Mouse (Mus musculus) gastrocnemius, postnatal 14 days (tissue): ENCODE results near the gene Zc3h13. TPM values are rescaled to one million over a fixed set of nuclear protein-coding genes. Genes with fewer than 3 reads are reported as not detected.

ENCODE experiments used
- DNase-seq: peaks from one replicate; pipeline ENCODE4 v3.0.0; 2021; ENCODE audit warnings: mixed read lengths
- intact Hi-C: fragments of 180-260 bp; cut with DNase I; formaldehyde crosslinking; loops from one replicate; pipeline ENCODE4 v1.15.1; 2025; ENCODE audit warnings: low total_unique reads
- total RNA-seq, 2 experiments: library from RNA; stranded (reverse); gene quantifications; 2 replicates each; pipeline ENCODE4 v1.2.3; 2021

Zc3h13 gene
- total RNA-seq, 2 experiments from 2014 or later: 14.4 to 16.6 TPM

DNA sequence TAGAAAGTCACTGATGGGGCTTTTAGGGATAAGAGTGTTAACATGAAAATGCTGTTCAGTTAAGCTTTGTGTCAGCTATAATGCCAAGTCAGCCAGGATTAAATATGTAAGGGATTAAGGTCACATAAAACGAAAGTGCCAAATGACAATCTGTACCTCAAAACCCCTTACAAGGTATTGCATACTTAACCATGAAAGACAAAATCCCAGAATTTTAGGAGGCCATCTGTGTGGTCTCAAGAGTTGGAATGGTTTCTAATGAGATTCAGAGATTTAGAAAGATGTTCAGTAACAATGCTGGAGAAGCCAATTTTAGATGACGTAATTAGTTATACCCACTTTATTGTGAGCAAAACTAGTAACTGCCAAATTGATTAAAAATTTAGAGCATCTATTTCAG, 30.3 kb downstream of the Zc3h13 start:
- intact Hi-C loops: no loop called here
- DNase-seq: no peak

DNA sequence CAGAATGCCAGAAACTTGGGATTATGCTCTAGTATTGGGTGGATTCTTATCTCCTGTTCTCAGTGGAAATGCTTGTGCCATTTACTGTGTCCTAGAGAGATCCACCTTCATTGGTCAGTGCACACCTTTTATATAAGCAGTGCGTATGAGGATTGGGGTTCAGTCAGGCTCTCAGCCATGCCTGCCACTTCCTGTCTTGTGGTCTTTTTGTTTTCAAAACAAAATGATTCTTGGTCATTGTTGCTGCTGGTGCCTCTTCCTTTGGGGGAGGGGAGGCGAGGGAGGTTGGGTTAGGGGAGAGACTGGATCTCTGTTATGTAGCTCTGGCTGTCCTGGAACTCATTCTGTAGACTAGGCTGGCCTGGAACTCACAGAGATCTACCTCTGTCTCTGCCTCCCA, 34.6 kb downstream of the Zc3h13 start:
- intact Hi-C loops: no loop called here

DNA sequence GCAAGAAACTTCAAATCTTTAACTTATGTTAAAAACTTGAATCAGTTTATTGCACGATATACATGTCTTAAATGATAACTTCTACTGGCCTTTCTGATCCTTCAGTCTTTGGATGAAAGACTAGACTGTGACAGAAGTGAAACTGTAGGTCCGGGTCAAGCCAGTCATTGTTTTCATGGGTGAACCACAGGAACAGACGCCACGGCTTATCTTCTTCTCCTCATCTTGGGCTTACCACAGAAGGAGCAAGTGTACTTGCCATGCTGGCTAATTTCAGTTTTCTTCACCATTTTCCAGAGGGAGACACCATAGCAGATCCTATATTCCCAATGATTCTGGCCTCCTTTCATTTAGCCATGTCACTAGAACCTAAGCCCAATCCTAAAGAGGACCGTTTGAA, 36.1 kb downstream of the Zc3h13 start:
- no peak for DNase-seq
- intact Hi-C loops: no loop called here

More for the DNA sequence above, 34.6 kb downstream of the Zc3h13 start:
- no peak for DNase-seq

DNA sequence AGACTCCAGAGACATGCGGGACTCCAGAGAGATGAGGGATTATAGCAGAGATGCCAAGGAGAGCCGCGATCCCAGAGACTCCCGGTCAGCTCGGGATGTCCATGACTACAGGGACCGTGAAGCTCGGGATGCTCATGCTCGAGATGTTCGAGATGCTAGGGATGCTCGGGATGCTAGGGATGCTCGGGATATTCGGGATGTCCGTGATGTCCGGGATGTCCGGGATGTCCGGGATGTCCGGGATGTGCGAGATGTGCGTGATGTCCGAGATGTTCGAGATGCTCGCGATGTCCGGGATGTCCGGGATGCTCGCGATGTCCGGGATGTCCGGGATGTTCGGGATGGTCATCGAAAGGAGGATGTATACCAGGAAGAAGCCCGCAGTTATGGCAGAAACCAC, 39.2 kb downstream of the Zc3h13 start:
- no peak for DNase-seq
- intact Hi-C loops: no loop called here

DNA sequence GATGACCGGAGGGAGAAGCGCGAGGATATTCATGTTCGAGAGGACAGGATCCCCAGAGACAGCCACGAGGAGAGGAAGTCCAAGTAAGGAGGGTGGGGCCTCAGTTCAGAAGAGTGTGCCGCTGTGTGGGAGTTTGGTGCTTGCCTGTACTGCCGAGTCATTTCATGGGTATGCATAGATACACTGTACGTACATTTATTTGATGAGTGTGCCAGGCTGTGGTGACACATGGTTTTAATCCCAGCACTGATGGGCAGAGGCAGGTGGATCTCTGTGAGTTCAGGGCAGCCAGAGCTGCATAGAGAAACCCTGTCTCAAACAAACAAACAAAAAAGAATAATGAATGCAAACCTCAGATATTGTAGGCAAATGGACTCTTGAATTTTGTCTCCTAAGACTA, 43.9 kb downstream of the Zc3h13 start:
- intact Hi-C loops: no loop called here
- DNase-seq: no peak

DNA sequence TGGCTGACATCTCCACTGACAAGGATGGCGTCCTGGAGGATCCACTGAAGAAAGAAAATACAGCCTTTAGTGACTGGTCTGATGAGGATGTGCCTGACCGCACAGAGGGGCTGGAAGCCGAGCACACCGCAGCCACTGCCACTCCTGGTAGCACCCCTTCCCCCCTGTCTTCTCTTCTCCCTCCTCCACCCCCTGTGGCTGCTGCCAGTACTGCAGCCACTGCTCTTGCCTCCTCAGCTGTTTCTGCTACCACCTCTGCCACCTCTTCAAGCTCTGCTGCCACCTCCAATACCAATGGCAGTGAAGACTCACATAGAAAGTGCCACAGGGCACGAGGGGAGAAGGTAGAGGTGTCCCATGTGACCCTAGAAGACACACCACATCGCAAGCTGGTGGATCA, 46.4 kb downstream of the Zc3h13 start:
- DNase-seq: no peak
- intact Hi-C loops: no loop called here

DNA sequence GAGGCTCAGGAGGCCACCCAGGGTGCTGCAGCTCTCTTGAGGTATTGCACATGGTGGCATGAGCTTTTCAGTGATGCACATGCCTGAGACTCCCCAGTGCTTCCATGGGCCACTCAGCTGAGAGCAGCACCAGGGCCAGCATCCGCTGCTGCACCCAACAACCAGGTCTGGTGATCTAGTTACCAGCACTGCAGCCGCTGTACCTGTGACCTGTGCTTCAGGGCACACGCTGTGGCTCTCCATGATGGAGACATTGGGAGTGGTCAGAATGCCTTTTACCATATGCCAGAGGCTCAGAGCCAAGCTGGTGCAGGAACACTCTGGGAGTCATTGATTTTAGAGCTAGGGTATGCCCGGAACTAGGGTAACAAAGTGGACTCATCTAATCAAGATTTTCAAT, 50.1 kb downstream of the Zc3h13 start:
- DNase-seq: no peak

DNA sequence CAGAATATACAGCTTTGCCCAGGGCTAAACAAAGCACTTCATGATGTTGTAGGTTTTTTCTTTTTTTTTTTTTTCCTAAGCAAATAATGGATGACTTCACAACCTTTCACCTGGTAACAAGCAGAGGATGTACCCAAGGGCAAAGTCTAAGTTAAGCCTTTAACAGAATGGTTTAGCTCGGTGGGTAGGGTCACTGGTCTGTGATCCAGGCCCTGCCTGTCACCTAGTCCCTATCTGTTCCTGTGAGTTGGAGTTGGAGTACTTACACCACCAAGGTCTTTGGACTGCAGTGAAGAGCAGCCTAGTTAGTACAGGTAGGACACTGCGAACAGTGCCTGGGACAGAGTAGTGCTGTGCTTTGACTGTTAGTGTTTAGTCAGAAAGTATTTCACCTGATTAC, 53.7 kb downstream of the Zc3h13 start:
- DNase-seq: no peak
- intact Hi-C loops: no loop called here

More for the DNA sequence above, 50.1 kb downstream of the Zc3h13 start:
- intact Hi-C loops: no loop called here

DNA sequence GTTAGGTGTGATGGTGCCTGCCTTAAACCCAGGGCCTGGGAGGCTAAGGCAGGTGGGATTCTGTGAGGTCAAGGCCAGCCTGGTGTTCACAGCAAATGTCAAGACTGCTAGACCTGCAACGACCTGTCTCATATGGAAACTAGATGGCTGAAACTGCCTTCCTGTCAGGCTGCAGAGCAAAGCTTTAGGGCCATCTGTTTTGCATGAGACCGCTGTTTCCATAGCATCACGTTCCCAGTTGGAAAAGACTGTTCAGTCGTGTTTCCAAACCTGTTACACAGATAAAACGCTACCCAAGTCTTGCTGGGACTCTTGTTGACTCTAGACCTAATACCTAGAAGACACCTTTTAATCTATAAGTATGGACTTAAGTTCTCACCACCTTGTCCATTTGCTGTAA, 61.9 kb downstream of the Zc3h13 start:
- intact Hi-C loops: no loop called here

DNA sequence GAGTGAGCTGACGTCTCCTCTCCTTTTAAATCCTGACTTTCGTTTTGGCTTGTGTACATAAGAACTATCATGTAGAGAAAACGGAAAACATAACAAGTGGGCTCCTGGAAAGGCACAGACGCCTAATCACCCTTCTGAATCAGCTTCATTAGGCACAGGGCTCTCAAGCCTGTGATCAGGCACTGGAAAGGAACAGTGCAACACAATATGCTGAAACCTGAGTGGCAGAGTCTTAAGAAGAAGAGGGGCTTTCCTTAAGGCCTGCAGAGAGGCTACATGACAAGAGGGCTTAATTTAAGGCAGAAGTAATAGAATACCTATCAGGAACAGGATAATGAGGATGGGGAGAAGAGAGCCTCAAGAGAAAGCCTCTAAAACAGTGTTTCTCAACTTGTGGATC, 67.5 kb downstream of the Zc3h13 start:
- DNase-seq: no peak
- intact Hi-C loops: no loop called here

More for the DNA sequence above, 61.9 kb downstream of the Zc3h13 start:
- DNase-seq: no peak

DNA sequence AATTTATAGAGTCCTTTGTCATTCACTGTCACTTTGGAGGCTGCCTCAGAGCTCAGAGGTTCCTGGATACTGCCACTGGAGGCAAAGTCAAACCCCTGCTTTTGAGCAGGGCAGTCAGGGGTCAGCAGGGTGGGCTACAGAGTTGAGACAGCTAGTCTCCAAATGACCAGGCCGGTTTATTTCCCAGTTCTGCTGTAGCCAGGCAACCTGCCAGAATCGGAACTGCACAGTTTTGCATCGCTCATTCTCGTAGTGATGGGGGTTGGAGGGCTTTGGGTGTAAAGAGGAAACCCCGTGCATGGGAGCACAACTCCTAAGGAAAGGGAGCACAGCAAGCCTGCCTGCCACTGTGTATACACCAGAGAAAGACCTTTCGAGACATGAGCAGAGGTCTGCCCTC, 79.1 kb downstream of the Zc3h13 start:
- intact Hi-C loops: no loop called here
- no peak for DNase-seq

DNA sequence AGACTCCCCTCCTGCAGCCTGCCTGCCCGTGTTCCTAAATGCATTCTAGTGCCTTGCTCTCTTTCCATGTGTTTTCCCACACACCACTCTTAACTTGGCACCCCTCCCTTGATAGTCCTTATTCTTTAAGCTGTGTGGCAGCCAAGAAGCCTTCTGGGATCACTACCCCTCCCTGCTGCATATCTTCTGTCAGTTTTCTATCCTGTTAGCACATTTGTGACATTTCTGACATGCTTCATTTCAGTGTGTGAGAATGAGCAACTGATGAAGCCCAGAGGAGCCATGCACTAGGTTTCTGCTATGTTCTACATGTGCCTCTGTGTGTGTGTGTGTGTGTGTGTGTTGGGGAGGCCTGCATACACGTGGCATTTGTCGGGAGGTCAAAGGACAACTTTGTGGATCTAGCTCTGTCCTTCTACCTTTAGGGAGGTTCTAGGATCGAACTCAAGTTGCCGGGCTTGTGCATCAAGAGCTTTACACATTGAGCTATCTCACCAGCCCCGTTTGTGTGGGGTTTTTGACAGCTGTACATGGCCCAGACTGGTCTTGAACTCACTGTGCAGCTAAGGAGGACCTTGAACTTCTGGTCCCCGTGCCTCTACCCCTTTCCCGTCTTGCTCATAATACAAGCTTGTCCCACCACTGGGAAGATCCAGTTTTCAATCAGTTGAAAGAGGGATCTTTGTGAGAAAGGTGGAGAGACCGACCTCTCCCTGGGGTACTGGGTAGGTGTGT, 81.3 kb downstream of the Zc3h13 start:
- intact Hi-C loops: no loop called here
- DNase-seq: no peak

DNA sequence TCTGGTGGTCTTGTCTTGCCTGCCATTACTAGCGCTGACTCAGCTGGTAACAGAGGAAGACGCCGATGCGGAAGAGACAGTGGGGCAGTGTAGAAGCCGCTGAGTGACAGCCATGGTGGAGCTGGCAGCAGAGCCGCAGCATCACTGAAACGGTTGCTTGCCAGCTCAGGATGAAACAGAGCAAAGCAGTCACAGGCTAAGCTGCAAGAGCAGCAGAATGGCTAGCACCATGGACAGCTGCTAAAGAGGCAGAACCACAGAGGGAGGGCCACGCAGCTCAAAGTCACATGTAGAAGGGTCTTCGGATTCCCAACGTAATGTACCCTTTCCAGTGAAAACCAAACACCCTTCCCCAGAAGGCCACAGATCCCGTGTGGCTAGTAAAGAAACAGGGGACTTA, 82.6 kb downstream of the Zc3h13 start:
- DNase-seq: no peak
- intact Hi-C loops: no loop called here

DNA sequence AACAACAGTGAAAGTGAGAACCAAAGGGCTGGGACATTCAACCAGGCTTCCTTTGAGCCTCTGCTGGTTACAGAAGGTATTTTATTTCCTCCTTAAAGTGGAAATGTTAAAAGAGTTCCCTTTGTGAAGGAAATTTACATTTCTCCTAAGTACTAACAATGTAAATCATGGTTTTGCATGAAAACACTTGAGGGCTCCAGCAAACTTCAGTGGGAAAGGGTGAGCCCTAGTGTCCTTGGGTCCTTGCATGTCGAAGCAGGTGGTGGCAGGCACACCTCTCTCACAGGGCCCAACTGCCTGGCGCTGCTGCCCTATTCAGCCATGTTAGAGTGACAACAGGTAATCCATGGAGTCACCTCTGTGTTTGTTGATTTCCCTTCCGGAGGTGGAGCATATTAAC, 83.3 kb downstream of the Zc3h13 start:
- no peak for DNase-seq
- intact Hi-C loops: no loop called here

DNA sequence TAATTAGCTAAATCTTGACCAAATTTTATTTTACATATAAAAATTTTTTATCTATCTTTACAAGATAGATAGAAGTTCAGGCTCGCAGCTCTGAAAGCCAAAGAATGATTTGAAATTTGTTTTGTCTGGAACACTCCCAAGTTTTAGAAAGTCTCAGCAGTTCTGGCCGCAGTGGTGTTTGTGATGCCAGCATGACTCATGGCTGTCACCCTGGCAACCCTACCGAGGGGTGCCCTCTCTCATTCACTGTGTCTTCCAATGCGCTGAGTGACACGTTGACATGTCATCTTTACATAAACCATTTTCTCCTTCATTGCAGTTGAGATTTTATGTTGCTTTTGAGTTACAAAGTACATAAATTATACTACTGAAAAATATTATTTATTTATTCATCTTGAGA, 85.7 kb downstream of the Zc3h13 start:
- DNase-seq: no peak
- intact Hi-C loops: no loop called here

DNA sequence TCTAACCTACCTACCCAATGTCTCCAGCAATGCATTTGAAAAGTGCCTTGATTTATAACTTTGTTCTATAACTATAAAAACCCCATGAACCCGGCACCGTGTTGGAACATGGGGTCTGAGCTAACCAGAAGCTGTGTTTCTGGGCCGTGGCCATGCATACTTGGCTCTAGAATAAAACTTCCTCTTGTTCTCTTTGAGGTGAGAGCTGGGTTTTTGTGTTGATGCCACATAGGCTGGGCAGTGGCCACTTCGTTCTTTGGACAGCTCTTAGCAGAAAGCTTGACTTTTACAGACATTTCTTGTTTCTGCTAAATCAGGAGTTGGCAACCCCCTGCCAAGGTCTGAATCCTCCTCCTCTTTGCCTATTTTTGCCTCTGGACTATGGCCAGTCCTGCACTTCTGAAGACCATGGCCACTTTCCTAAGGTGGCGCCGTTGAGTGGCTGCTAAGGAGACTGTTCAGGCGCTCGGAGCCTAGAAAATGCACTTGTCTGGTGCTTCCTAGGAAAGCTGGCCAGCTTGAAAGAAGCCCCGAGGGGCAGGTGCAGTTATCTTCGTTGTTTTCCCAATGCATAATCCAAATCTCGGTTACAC, 90.9 kb downstream of the Zc3h13 start:
- intact Hi-C loops: no loop called here
- DNase-seq: no peak

DNA sequence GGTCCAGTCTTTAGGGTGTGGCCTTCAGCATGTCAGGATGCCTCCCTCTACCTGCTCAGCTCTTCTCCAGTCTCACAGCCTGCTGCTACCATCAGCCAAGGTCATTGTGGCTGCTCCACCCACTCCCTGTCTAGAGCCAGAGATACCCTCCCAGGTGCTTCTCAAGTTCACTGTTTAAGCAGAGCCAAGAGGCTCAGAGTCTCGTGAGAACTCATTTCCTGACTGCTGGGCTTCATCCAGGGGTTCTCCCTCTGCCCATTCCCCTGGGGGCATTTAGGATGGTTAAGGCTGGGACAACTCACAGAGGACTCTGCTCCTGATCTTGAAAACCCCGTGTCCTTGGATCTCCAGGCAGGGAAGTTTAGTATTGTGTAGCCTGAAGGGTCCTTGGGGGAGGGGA, 92.1 kb downstream of the Zc3h13 start:
- no peak for DNase-seq
- intact Hi-C loops: no loop called here

DNA sequence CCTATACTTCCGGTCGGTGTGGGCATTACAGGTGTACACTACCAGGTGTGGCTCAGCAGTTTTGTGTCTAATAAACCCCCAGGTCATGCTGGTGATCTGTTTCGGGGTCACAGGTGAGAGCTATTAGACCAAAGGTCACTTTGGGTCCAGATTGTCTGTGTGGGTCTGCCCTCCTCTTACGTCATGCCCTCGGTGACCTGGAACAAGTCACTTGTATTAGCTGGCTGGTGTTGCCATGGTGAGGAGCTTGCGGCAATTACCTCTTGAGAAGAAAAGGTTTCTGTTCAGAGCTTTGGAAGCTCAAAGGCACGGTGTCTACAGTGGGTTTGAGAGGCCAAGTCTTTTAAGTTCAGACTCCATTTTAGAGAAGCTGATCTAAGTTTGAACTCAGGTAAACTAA, 93.4 kb downstream of the Zc3h13 start:
- intact Hi-C loops: no loop called here
- DNase-seq: no peak
